Mouse (Mus musculus): ENCODE results near the gene Nhsl2.

- TF ChIP-seq CTCF (IDR thresholded peaks at IDR 0.05; ENCODE audit: control insufficient read depth, insufficient read depth, insufficient replicate concordance, low read depth, low read length) (no peak), POLR2A (IDR thresholded peaks at IDR 0.05; ENCODE audit: control insufficient read depth, low read depth, low read length) (no peak)
Observed at GRCm38 (mm10) chrX:102003632-102004315, 154.6 kb downstream of the Nhsl2 start.
